ENCODE assay signal across 20 mouse cellular contexts in genomic region chr2:101834816-101835523, GRCm38 (mm10). TPM values are rescaled to one million over a fixed set of nuclear protein-coding genes. Genes with fewer than 3 reads are reported as not detected.
DNase-seq lines count a peak whose midpoint lies in the region; ATAC-seq lines count a peak whose summit lies in the region.
"Had no signal": no experiment of that assay in that cellular context is flagged by ENCODE, and none has a peak within 500 bp of the region (broad histone marks: within the 10 kb centered on the region; RNA-seq: fewer than 3 reads in every experiment).

No protein-coding gene starts in this region.

- no peak overlapping the region for H3K4me3 ChIP-seq in liver, embryonic 11.5 days (ENCODE audit: low read depth, low read length)
- no peak overlapping the region for H3K4me3 ChIP-seq in liver, embryonic 12.5 days
- H3K4me3 ChIP-seq: embryonic facial prominence, embryonic 13.5 days; forebrain, embryonic 12.5 days; heart, embryonic 13.5 days; hindbrain, embryonic 12.5 days had no signal

- peak; percentile 26 for DNase-seq in liver, embryonic 11.5 days (ENCODE audit: low spot score)
- DNase-seq: adrenal gland, postnatal 10 days; cerebellum, adult 11 months; cerebellum, adult 8-10 months; cerebellum, postnatal 25 days; gastrocnemius, postnatal 14 days; heart, adult 18-20 months; heart, postnatal 36 days had no signal

- no peak overlapping the region for H3K9ac ChIP-seq in liver, embryonic 11.5 days (ENCODE audit: low read depth, low read length)
- no peak overlapping the region for H3K9ac ChIP-seq in liver, embryonic 12.5 days
- H3K9ac ChIP-seq: embryonic facial prominence, embryonic 13.5 days; forebrain, embryonic 12.5 days; heart, embryonic 13.5 days; hindbrain, embryonic 12.5 days had no signal

- H3K27ac ChIP-seq in liver, embryonic 11.5 days (ENCODE audit: low read depth, low read length), result no peak overlapping the region
- no peak overlapping the region for H3K27ac ChIP-seq in liver, embryonic 12.5 days
- H3K27ac ChIP-seq: embryonic facial prominence, embryonic 13.5 days; forebrain, embryonic 12.5 days; heart, embryonic 13.5 days; hindbrain, embryonic 12.5 days had no signal

- no peaks in the 10 kb centered on the region for H3K9me3 ChIP-seq in liver, embryonic 11.5 days (ENCODE audit: control insufficient read depth, low read length)
- H3K9me3 ChIP-seq in liver, embryonic 12.5 days (replicated peaks), result no peaks in the 10 kb centered on the region
- H3K9me3 ChIP-seq: embryonic facial prominence, embryonic 13.5 days; forebrain, embryonic 12.5 days; heart, embryonic 13.5 days; hindbrain, embryonic 12.5 days had no signal

- no peaks in the 10 kb centered on the region for H3K36me3 ChIP-seq in liver, embryonic 11.5 days (ENCODE audit: control insufficient read depth, insufficient read depth, low read length)
- H3K36me3 ChIP-seq in liver, embryonic 12.5 days, result no peaks in the 10 kb centered on the region
- H3K36me3 ChIP-seq: embryonic facial prominence, embryonic 13.5 days; forebrain, embryonic 12.5 days; heart, embryonic 13.5 days; hindbrain, embryonic 12.5 days had no signal

- 54% methylated on average over 9 of the region's 9 CpGs for WGBS in liver, embryonic 11.5 days
- 34% methylated on average over 9 of the region's 9 CpGs for WGBS in liver, embryonic 12.5 days (ENCODE audit: insufficient replicate concordance)

- no peaks in the 10 kb centered on the region for H3K4me1 ChIP-seq in liver, embryonic 11.5 days (replicated peaks; ENCODE audit: control insufficient read depth, insufficient read depth, low read length)
- no peaks in the 10 kb centered on the region for H3K4me1 ChIP-seq in liver, embryonic 12.5 days

- H3K4me2 ChIP-seq in liver, embryonic 11.5 days, result no peak overlapping the region
- H3K4me2 ChIP-seq in liver, embryonic 12.5 days, result no peak overlapping the region
- H3K4me2 ChIP-seq: embryonic facial prominence, embryonic 13.5 days; forebrain, embryonic 12.5 days; heart, embryonic 13.5 days; hindbrain, embryonic 12.5 days had no signal

- no peak for ATAC-seq in liver, embryonic 11.5 days (replicated peaks; ENCODE audit: low FRiP score)
- no peak for ATAC-seq in liver, embryonic 12.5 days
- ATAC-seq in common myeloid progenitor, adult 5-6 weeks (replicated peaks; ENCODE audit: low read depth, poor library complexity, severe bottlenecking), result peak; percentile 66
- ATAC-seq in granulocyte monocyte progenitor cell, adult 5-6 weeks (replicated peaks; ENCODE audit: poor library complexity, severe bottlenecking), result peak; percentile 60
- ATAC-seq in monocyte, adult 5-6 weeks (replicated peaks; ENCODE audit: insufficient number of reproducible peaks, low FRiP score, low TSS enrichment, poor library complexity, severe bottlenecking), result 0 out of 2 replicates have a peak, but pooled peaks have one; percentile 45
- ATAC-seq in activated CD4-positive, CD25-positive, alpha-beta regulatory T cell, adult 4 months, result no peak
- ATAC-seq: forebrain, embryonic 16.5 days; hindbrain, embryonic 16.5 days; inflammation-experienced regulatory T-cells, adult 6 months had no signal

- H3K27me3 ChIP-seq in liver, embryonic 11.5 days (replicated peaks; ENCODE audit: control insufficient read depth, insufficient read depth, low read length), result no peaks in the 10 kb centered on the region
- H3K27me3 ChIP-seq in liver, embryonic 12.5 days (replicated peaks), result no peaks in the 10 kb centered on the region
- H3K27me3 ChIP-seq: forebrain, embryonic 12.5 days; heart, embryonic 13.5 days; hindbrain, embryonic 12.5 days had no signal

RNA-seq across cellular contexts. Expression of gene Prr5l, which starts 47.9 kb away (rescaled TPM):
- polyA plus RNA-seq in liver, embryonic 11.5 days (2014; fragmentation: Nextera tagmentation; extraction: Ambion mirVana), result 8.5 and 8.9 TPM in 2 replicates
- polyA plus RNA-seq in liver, embryonic 12.5 days (2016; fragmentation: Nextera tagmentation; extraction: Ambion mirVana), result 5.1 and 5.5 TPM in 2 replicates
- 0.05 TPM in 2 replicates for total RNA-seq in common myeloid progenitor, adult 5-6 weeks (2017)
- not detected in 2 replicates for total RNA-seq in granulocyte monocyte progenitor cell, adult 5-6 weeks (2014; fragmentation: Nextera tagmentation)
- total RNA-seq in granulocyte monocyte progenitor cell, adult 5-6 weeks (2017), result not detected in 2 replicates
- total RNA-seq in monocyte, adult 5-6 weeks (2017), result 41.2 to 46.3 TPM (median 41.9 TPM) in 3 replicates
- polyA plus RNA-seq in activated CD4-positive, CD25-positive, alpha-beta regulatory T cell, adult 4 months (2017; shearing (Covaris generic)), result 1 to 10 TPM in 1 of 2 experiments, under 1 TPM in 1; 0.78 to 1.2 TPM

RNA-seq across cellular contexts. Expression of gene Commd9, which starts 51.1 kb away (rescaled TPM):
- 46.1 and 47.6 TPM in 2 replicates for polyA plus RNA-seq in liver, embryonic 11.5 days (2014; fragmentation: Nextera tagmentation; extraction: Ambion mirVana)
- polyA plus RNA-seq in liver, embryonic 12.5 days (2016; fragmentation: Nextera tagmentation; extraction: Ambion mirVana), result 28.8 and 29.0 TPM in 2 replicates
- 30.5 and 47.3 TPM in 2 replicates for total RNA-seq in common myeloid progenitor, adult 5-6 weeks (2017)
- total RNA-seq in granulocyte monocyte progenitor cell, adult 5-6 weeks (2014; fragmentation: Nextera tagmentation), result 13.3 and 30.9 TPM in 2 replicates
- total RNA-seq in granulocyte monocyte progenitor cell, adult 5-6 weeks (2017), result 24.5 and 40.7 TPM in 2 replicates
- 21.2 to 53.4 TPM (median 31.4 TPM) in 3 replicates for total RNA-seq in monocyte, adult 5-6 weeks (2017)
- 10 to 100 TPM; 20.6 to 20.8 TPM for polyA plus RNA-seq in activated CD4-positive, CD25-positive, alpha-beta regulatory T cell, adult 4 months (2017; shearing (Covaris generic))

Comparison
In these comparisons a context has a peak if more than half of its experiments do, and no peak if none do; other contexts are left out.
1. ATAC-seq: peak in common myeloid progenitor, adult 5-6 weeks (single experiment), granulocyte monocyte progenitor cell, adult 5-6 weeks (single experiment) and monocyte, adult 5-6 weeks (single experiment); none in liver, embryonic 11.5 days (single experiment), liver, embryonic 12.5 days (single experiment) and activated CD4-positive, CD25-positive, alpha-beta regulatory T cell, adult 4 months (single experiment).
2. RNA of gene Prr5l, which starts 47.9 kb away (total RNA-seq): 41.2 to 46.3 TPM in monocyte, adult 5-6 weeks; 0.05 TPM in common myeloid progenitor, adult 5-6 weeks and not detected in granulocyte monocyte progenitor cell, adult 5-6 weeks; every median in the first group is over 10 times any median in the second.